Mouse (Mus musculus) ES-E14 (cell line): ENCODE measurements at regions not wholly inside any gene's neighbourhood (a gene's known extent, or its start where the extent isn't known, plus 50 kb on each side); places are given as distances from the start of the nearest gene placed in this dataset.

Source experiments
- DNase-seq: peaks from one replicate; pipeline ENCODE4 v3.0.0-alpha.2; 2013; ENCODE audit warnings: low read depth, low spot score
- H3K27ac ChIP-seq: 2 replicates; pipeline ENCODE4 v1.5.1; 2012; ENCODE audit warnings: low read depth, mild to moderate bottlenecking, low read length, moderate library complexity, mixed read lengths; ENCODE audit not compliant: poor library complexity, insufficient read depth, severe bottlenecking
- H3K36me3 ChIP-seq: 2 replicates; pipeline ENCODE4 v1.6.1; 2012; ENCODE audit warnings: mild to moderate bottlenecking, low read length, moderate library complexity, mixed read lengths; ENCODE audit not compliant: control insufficient read depth, poor library complexity, insufficient read depth, severe bottlenecking
- H3K4me1 ChIP-seq, 2 experiments: fragments of 150-350 bp in 1 of 2; sonication (generic) in 1 of 2; 2 replicates each; pipeline ENCODE4 v1.6.1; 2012; ENCODE audit warnings: low read length in 2 of 2, mild to moderate bottlenecking in 1 of 2, mixed read lengths in 1 of 2; ENCODE audit not compliant: control insufficient read depth in 2 of 2, insufficient read depth in 2 of 2, poor library complexity in 1 of 2
- H3K4me3 ChIP-seq, 2 experiments: fragments of 150-350 bp in 1 of 2; sonication (generic) in 1 of 2; 2 replicates each; pipeline ENCODE4 v1.5.1; 2012; ENCODE audit warnings: low read length in 2 of 2, low read depth in 1 of 2, mild to moderate bottlenecking in 1 of 2, mixed read lengths in 1 of 2; ENCODE audit not compliant: insufficient read depth in 1 of 2, poor library complexity in 1 of 2, severe bottlenecking in 1 of 2
- H3K9ac ChIP-seq: 2 replicates; pipeline ENCODE4 v1.6.1; 2012; ENCODE audit warnings: low read depth, mild to moderate bottlenecking, low read length, mixed read lengths; ENCODE audit not compliant: poor library complexity, insufficient read depth, severe bottlenecking
- H3K9me3 ChIP-seq: fragments of 150-350 bp; sonication (generic); 2 replicates; pipeline ENCODE4 v1.6.1; 2012; ENCODE audit warnings: low read depth, mild to moderate bottlenecking, low read length; ENCODE audit not compliant: control insufficient read depth, insufficient read depth
- CHD2 ChIP-seq: IDR thresholded peaks from 2 replicates; pipeline ENCODE4 v1.6.1; 2014; ENCODE audit warnings: mild to moderate bottlenecking, low read depth, low read length, inconsistent platforms
- HCFC1 ChIP-seq: IDR thresholded peaks from 2 replicates; pipeline ENCODE4 v1.6.1; 2012; ENCODE audit warnings: low read length, inconsistent platforms, borderline replicate concordance; ENCODE audit not compliant: insufficient read depth
- MAFK ChIP-seq: IDR thresholded peaks from 2 replicates; pipeline ENCODE4 v1.6.1; 2014; ENCODE audit warnings: mild to moderate bottlenecking, low read depth, low read length, inconsistent platforms; ENCODE audit not compliant: insufficient read depth
- ZC3H11A ChIP-seq: IDR thresholded peaks from 2 replicates; pipeline ENCODE4 v1.6.1; 2012; ENCODE audit warnings: low read depth, mild to moderate bottlenecking, inconsistent platforms, low read length, borderline replicate concordance
- ZNF384 ChIP-seq: IDR thresholded peaks from 2 replicates; pipeline ENCODE4 v1.6.1; 2012; ENCODE audit warnings: low read depth, low read length, inconsistent platforms
- in situ Hi-C, 2 experiments: fragments of 600-800 bp; cut with MboI; formaldehyde crosslinking; loops; one replicate each; pipeline ENCODE4 v1.15.1; 2025; ENCODE audit warnings: low sequenced_read_pairs in 2 of 2, inconsistent platforms in 1 of 2; ENCODE audit not compliant: unreplicated experiment in 2 of 2

DNA sequence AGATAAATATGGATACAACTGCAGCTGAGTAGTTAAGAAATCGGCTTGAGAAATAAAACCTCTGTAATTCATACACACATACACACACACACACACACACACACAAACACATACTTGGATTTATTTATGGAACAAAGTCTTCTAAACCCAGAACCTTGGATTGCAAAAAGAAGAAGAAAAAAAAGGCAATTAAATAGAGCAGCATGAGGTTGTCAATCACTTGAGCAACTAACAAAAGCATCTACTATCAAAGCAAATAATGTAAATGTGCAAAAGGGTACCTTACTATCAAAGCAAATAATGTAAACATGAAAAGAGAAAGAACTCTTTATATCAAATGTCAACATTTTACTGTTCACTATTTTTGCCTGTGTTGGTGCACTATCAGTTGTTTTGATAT, 826.1 kb upstream of the Nr2f1 start:
- peaks cover 0 to 3% of the 10 kb centered on the region in 2 experiments; a peak in 1 of 4 replicates for H3K4me1 ChIP-seq
- DNase-seq: no peak
- TF ChIP-seq ZC3H11A (no peak), HCFC1 (no peak), ZNF384 (no peak), CHD2 (no peak), MAFK (no peak)
- no peaks in the 10 kb centered on the region for H3K9me3 ChIP-seq
- H3K27ac ChIP-seq: no peak overlapping the region
- in situ Hi-C loops: no loop called here
- H3K9ac ChIP-seq: no peak overlapping the region
- H3K36me3 ChIP-seq: no peaks in the 10 kb centered on the region
- no peak overlapping the region for H3K4me3 ChIP-seq

DNA sequence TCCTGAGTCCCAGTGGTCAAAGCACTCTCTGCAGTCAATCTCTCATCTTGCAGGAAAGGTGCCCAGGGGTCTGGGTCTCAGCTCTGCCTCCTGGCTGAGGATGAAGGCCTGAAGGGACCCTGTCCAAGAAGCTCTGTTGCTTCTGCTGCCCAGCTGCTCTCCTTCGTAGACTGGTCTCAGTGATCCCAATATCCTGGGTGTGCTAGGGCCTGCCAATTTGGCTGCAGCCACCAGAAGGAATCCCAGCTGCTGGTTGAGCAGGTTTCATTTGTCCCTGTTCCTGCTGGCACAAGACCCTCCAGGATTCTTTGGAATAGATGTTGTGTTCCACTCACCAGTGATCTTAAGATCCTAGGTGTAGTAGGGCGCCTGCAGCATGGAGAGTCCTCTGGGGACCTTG, 818.5 kb upstream of the Nr2f1 start:
- no peaks in the 10 kb centered on the region for H3K36me3 ChIP-seq
- no peak for DNase-seq
- H3K4me3 ChIP-seq: no peak overlapping the region
- H3K27ac ChIP-seq: no peak overlapping the region
- no peak overlapping the region for H3K9ac ChIP-seq
- H3K4me1 ChIP-seq: no peaks in the 10 kb centered on the region
- no peak for TF ChIP-seq ZNF384
- TF ChIP-seq MAFK: no peak
- TF ChIP-seq CHD2: no peak
- no peak for TF ChIP-seq ZC3H11A
- no peak for TF ChIP-seq HCFC1
- no peaks in the 10 kb centered on the region for H3K9me3 ChIP-seq
- in situ Hi-C loops: no loop called here

DNA sequence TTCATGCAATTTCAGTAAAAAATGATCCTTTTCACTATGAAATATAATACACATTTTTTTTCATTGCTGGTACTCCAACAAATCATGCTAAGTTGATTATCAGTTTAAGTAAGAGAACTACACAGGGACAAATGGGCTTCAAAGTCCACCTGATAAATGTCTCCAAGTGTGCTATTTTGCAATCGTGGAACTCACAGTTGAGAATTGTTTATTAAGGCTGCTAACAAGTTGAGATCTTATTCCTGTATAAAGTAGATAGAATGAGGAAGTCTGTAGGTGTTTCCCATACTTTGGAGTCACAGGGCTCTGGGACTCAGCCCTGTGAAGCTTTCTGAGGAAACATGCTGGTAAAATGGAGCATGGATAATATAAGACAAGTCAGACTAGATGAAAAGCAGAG, 803.8 kb upstream of the Nr2f1 start:
- TF ChIP-seq CHD2 (no peak), HCFC1 (no peak), MAFK (no peak), ZC3H11A (no peak), ZNF384 (no peak)
- H3K4me3 ChIP-seq: no peak overlapping the region

DNA sequence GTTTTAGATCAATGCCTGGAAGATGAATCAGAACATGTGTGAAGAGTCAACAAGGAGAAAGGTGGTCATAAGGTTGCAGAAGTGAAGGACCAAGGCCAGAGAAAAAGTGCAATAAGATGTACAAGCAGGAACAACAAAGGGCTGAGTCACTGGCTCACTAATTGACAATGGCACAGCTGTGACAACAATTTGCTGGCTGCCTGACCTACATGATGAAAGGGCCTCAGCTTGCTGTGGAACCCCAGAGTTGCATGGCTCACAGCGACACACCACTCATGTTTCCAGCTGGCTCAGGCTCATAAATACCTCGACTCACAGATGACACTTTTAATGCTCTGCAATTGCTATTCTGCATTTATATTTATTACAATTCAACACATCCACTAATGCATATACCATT, 799.3 kb upstream of the Nr2f1 start:
- Histone ChIP-seq H3K9me3 (no peaks in the 10 kb centered on the region), H3K4me1 (no peaks in the 10 kb centered on the region), H3K27ac (no peak overlapping the region), H3K4me3 (no peak overlapping the region), H3K36me3 (no peaks in the 10 kb centered on the region), H3K9ac (no peak overlapping the region)
- TF ChIP-seq ZNF384: no peak
- no peak for TF ChIP-seq CHD2
- DNase-seq: no peak
- in situ Hi-C loops: no loop called here

More for the DNA sequence above, 803.8 kb upstream of the Nr2f1 start:
- in situ Hi-C loops: no loop called here
- H3K27ac ChIP-seq: no peak overlapping the region
- DNase-seq: no peak
- H3K4me1 ChIP-seq: no peaks in the 10 kb centered on the region
- no peak overlapping the region for H3K9ac ChIP-seq
- no peaks in the 10 kb centered on the region for H3K36me3 ChIP-seq
- H3K9me3 ChIP-seq: no peaks in the 10 kb centered on the region

DNA sequence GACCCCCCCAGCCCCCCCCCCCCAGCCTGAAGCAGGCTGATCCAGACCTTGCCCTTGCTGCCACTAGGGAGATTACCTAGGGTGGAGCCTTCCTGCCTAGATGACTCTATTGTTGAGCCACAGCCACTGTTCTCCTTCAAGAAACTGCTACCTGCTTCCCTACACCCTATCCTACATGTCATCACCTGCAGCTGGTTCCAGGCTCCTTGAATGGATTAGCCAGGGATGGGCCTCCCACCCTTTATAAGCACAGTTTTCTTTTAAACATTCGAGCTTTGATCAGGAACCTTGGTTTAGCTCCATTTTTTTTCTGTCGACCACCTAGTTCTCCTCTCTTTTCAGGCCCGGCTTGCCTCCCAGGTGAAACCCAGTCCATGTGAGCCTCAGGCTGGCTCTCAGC, 792.8 kb upstream of the Nr2f1 start:
- H3K4me3 ChIP-seq: no peak overlapping the region
- DNase-seq: peak; percentile 22
- no peak overlapping the region for H3K9ac ChIP-seq
- no peaks in the 10 kb centered on the region for H3K36me3 ChIP-seq
- H3K27ac ChIP-seq: no peak overlapping the region
- H3K9me3 ChIP-seq: no peaks in the 10 kb centered on the region
- H3K4me1 ChIP-seq: peaks cover 0 to 4% of the 10 kb centered on the region in 2 experiments; a peak in 2 of 4 replicates
- TF ChIP-seq MAFK (no peak), CHD2 (no peak), ZC3H11A (no peak), HCFC1 (no peak), ZNF384 (no peak)
- in situ Hi-C loops: no loop called here
